Mouse (Mus musculus): Measurements from ENCODE around the gene Zic3.

The Zic3 gene

GRCm38 (mm10) chrX:58022400-58022799 lies at the start of gene Zic3:
Gene Zic3 (plus strand): TSS chrX:58022700.
- DNase-seq: no peak

DNA sequence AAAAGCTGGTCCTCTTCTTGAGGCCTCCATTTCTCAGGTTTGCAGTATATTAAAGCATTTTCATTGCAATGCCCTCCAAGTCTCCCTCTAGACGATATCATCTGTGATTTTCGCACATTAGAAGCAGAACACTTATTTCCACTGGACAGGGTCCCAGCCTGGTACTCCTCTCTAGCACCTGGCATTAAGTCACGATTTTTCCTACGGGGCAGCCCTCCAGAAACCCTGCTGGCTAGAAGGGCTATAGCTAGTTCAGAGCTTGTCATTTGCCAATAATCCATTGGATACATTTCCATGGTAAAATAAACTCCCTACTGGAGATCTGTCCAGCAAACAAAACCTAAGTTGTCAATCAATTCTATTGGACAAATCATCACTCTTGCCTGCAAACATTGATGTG lies 40.1 kb upstream of the Zic3 start:
- DNase-seq: no peak

DNA sequence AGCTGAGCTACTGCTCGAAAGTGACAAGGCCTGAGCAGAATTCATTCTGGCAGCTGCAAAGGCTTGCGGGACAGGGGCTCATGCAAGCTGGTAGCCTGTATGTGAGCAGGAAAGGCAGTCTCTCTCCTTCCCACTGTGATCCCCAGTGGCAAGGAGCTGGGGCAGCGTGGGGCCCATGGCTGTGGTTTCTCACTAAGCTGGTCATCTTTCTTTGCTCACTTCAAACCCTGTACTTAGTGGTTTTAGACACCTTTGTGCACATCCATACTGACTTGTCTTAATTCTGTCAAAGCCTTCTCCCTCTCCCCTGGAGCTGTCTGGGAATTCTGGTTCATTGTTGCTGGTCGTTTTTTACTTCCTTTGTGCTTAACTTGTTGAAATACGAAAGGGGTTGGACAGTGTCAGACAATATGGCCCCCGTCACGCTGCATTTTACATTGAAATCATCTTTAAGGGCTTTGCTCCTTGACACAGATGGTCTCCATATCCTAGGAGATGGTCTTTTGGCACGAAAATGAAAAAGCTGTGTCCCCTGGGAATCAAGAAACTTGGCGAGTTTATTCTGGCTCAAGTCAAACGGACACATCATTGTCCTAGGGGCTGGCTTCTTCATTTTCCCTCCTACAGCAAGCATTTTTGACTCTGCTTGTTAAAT lies 34.9 kb upstream of the Zic3 start:
- no peak for DNase-seq

DNA sequence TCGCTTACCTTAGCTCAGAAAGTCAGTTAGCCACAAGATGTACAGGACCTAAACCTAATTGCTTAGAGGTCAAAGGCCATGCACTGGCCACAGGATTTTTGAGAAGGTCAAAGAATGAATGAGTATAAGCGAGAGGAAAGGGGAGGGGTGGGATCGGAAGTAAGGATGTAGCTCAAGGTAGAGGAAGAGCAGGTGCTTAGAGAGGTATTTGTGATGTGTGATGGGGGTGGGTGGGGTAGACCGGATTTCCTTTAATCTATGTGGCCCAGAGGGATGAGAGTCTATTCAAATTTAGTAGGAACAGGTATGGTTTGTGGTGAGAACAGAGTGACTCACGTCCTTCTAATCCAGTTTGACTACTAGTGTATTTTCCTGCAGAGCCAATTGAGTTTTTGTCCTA lies 9.1 kb upstream of the Zic3 start:
- DNase-seq: no peak

DNA sequence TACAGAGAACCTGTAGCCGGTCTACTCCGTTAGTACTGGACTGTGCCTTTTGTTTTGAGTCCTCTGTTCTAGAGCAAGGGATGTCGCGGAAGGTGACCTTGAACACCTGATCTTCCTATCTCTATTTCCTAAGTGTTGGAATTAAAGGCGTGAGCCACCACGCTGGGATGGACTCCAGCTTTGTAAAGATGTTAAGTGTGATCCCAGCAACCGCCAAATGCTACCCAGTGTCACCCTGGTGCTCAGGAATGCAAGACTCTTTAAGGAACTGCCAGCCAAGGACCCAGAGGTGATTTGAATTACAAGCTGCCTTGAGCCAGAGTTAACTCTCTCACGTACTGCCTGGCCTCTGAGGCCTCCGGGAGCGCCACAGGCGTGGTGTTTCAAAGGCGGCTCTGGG lies 8.4 kb upstream of the Zic3 start:
- no peak for DNase-seq

DNA sequence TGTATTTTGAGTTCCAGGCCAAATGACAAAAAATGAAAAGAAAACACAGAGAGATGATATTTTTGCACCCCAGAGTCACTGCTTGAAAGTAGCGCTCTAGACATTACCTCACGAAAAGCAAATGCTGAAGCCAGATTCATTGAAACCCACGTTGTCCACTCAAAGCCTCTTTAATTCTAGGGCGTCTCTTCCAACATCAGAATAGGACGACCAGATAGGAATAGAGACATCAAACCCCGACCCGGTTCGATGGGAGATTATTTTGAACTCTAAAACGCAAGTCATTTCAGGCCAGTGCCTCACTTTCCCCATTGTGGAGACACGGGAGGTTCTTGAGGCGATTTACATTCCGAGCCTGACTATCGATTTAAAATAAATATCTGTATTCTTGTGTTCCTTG lies 7.7 kb upstream of the Zic3 start:
- no peak for DNase-seq

GRCm38 (mm10) chrX:58015336-58015945 lies 7.1 kb upstream of the Zic3 start:
- no peak for DNase-seq

DNA sequence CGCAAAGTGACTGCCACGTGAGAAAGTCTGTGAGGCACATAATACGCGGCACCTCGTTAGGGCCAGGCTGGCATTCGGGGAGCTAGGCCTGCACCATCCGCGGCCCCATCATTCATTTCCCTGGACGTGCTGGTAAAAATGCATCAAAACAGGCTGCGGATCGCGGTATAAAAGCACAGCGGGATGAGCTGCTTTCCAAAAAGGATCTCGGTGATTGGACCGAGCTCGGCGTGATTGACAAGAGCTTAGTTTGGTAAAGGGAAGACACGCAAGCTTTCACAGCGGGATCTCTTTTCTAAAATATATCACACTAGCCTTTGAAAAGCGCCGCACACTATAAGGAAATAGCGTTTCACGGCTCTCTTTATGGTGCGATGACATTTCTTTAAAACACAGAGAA lies 3.8 kb upstream of the Zic3 start:
- DNase-seq: no peak

- no peak for DNase-seq
Measured at GRCm38 (mm10) chrX:58019257-58019953, 3.1 kb upstream of the Zic3 start.

DNA sequence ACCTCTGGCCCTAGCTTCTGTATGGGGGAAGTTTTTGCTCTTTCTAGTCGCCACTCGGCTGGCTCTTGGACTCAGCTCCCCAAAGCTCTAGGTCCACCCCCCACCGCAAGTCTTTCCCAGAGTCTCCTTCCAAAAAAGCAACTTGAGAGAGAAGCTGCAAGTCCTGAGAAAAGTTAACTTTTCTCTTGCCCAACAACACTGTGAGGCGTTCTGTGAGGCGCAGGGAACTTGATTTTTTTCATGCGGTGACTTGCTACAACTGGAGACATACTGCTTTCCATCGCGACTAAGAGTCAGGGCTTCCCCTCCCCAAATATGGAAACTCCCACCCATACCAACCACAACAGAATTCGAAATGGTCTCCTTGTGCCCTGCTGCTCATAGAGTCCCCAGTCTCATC lies 5.1 kb downstream of the Zic3 start:
- DNase-seq: no peak

- DNase-seq: no peak
Measured at GRCm38 (mm10) chrX:58028082-58028481, 5.6 kb downstream of the Zic3 start.

DNA sequence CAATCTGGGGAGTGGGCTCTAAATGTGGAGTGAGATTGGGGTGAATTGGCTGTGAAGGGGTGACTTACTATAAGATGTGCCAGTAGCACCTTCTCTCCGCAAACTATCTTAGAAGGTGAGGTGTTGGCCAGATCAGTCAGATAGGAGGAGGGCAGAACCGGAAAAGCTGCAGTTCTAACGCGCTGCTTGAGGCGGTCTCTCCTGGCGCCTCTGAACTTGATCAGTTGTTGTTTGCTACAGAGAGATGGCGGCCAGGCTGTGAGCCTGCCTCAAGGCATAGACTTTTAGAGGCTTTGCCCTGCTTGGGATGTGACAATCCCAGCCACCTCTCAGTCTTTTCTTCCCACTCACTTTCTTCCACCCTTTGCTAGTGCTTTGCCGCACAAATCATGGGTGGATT lies 6.4 kb downstream of the Zic3 start:
- DNase-seq: no peak

DNA sequence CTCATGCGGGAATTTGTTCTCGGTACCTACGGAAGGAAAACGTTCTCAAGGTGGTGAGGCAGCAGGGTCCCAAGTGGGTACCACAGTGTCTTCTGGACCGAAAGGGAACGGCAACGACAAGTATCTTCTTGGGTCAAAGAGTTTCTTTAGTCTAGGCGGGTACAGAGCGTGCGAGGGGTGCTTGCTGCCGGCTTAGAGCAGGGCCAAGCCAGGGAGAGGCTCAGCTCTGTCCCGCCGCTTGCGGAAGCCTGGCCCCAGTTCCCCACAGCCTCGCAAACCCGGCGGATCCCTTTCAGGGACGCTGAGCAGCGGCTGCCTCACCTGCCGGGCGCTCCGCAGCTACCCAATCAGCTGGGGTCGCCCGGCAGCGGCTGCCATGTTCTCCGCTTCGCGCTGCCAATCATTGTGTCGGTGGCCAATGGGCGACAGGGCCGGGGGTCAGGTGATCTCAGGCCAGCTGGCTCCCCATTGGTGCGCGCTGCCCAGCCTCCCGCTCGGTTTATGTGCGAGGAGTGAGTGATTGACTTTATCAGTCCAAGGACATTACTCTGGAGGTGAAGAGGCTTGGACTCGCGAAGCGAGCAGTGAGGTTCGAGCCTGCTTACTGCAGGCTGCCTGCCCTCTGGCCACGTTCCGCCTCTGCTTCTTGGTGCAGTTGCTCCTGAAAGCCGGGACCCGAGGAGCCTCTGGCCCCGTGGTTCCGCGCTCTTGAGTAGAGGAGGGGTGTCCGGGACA lies 7.8 kb downstream of the Zic3 start:
- DNase-seq: no peak

DNA sequence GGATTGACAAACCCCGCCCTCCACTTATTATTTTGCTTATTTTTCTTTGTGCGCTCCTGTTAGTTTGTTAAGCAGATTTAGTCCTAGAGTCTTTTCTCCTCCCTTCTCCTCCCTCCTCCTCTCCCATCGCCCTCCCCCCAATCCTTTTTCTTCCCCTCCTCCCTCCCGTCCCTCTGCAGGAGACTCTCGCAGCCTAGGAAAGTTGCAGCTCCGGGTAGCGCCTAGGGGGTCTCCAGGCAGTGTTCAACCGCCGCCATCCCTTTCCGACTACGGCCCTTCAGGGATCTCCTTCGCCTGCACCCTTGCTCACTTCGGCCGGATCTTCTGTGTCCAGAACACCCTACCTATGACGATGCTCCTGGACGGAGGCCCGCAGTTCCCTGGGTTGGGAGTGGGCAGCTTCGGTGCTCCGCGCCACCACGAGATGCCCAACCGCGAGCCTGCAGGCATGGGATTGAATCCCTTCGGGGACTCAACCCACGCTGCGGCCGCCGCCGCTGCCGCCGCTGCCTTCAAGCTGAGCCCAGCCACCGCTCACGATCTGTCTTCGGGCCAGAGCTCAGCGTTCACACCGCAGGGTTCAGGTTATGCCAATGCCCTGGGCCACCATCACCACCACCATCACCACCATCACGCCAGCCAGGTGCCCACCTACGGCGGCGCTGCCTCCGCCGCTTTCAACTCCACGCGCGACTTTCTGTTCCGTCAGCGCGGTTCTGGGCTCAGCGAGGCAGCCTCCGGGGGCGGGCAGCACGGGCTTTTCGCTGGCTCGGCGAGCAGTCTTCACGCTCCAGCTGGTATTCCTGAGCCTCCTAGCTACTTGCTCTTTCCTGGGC lies 8.6 kb downstream of the Zic3 start:
- DNase-seq: no peak

DNA sequence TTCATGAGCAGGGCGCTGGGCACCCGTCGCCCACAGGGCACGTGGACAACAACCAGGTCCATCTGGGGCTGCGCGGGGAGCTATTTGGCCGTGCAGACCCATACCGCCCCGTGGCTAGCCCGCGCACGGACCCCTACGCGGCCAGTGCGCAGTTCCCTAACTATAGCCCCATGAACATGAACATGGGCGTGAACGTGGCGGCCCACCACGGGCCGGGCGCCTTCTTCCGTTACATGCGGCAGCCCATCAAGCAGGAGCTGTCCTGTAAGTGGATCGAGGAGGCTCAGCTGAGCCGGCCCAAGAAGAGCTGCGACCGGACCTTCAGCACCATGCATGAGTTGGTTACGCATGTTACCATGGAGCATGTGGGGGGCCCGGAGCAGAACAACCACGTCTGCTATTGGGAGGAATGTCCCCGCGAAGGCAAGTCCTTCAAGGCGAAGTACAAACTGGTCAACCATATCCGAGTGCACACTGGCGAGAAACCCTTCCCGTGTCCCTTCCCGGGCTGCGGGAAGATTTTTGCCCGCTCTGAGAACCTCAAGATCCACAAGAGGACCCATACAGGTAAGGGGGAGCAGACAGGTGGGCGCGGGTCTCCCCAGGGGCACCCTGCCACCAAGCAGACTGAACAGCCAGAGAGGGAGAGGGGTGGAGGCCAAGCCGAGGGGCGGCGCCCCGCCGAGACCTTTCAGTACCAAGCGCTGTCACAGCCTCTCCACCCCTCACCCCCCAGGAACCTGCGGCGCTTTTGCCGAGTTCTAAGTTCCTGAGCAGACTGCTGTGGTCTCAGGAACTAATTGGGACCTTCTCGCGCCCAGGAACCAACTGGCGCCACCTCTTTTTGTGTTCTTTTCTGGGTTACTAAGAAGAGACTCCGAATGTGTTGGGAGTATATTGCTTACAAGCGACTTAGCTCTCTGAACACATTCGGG lies 9.4 kb downstream of the Zic3 start:
- no peak for DNase-seq

DNA sequence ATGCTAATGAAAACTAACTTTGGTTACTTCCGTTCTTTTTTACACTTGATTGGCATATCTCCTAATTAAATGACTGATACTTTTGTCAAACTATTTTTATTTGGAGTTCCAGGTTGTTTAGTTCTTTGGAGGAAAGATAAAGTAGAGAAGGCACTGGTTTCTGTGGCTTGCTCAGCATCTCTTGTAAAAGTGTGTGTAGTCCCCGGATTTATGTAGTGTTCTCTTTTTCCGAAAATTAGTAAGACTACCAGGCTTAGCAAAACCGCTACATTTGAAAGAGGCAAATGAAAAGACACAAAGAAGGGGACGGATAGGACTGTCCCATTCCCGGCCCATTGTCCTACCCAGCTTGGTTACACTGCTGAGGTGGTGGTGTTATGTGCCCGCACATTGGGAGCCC lies 10.1 kb downstream of the Zic3 start:
- no peak for DNase-seq

- no peak for DNase-seq
Measured at GRCm38 (mm10) chrX:58033521-58033920, 11.0 kb downstream of the Zic3 start.

DNA sequence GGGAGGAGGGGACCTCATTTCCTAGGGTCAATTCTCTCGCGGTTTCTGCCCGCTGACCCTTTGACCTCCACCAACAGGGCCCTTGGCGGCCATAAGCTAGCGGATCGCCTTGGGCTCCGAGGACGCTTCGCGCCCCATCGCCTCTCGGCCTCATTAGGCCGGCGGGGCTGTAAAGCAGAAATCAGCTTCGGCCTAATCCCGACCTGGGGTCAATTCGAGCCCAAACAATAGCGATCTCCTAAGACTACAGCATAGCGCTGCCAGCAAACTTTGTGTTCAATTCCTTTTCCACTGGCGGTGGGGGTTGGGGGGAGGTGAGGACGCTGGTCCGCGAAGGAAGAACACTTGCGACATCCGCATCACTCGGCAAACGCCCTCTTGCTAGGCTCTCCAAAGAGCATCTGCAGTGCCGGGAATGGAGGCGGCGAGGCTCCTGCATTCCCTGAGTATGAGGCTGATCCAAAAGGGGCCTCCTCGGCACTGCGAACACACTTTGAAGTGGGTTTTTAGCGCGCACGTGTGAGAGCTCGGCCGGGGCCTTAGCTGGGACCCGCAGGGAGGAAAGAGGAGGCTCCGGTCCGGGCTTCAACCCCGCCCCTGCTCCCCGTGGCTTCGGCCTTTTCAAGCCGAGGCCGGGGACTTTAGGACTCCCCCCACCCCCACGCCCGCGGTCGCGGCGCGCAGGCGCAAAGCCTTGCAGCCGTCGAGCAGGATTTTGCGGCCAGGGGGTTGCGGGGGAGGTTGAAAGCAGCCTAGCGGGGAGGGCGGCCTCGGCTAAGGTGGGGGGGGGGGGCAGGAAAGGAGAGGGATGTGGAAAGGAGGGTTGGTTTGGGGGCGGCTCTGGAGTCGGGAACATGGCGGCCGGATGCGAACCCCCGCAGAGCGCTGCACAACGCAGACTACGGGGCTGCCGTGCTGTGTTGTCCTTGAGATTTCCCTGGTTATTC lies 15.8 kb downstream of the Zic3 start:
- no peak for DNase-seq

- DNase-seq: no peak
Measured at GRCm38 (mm10) chrX:58039703-58040102, 17.2 kb downstream of the Zic3 start.

GRCm38 (mm10) chrX:58041865-58042264 lies 19.4 kb downstream of the Zic3 start:
- no peak for DNase-seq

GRCm38 (mm10) chrX:58042512-58042911 lies 20.0 kb downstream of the Zic3 start:
- no peak for DNase-seq
